Mouse (Mus musculus): ENCODE results near the gene Timp2.

- no peak for TF ChIP-seq CTCF (IDR thresholded peaks at IDR 0.05)
- TF ChIP-seq EP300 (IDR thresholded peaks at IDR 0.05) = no peak
These were observed at the start of gene Timp2 for GRCm38 (mm10) chr11:118355640-118356039.

Measured in lung, postnatal 0 days (tissue).